Mouse (Mus musculus) hindbrain, embryonic 12.5 days (tissue): Measurements from ENCODE around the gene Cyb5b. TPM values are rescaled to one million over a fixed set of nuclear protein-coding genes. Genes with fewer than 3 reads are reported as not detected.

Source experiments
- ATAC-seq: fragments of 200-750 bp; cut with Nextera tagmentation; 2 replicates; pipeline ENCODE4 v1.8.0; 2017; ENCODE audit warnings: moderate TSS enrichment; ENCODE audit not compliant: low FRiP score
- H3K27ac ChIP-seq: fragments of 300-500 bp; sonication (generic); 2 replicates; pipeline ENCODE4 v1.5.1; 2016; ENCODE audit warnings: mild to moderate bottlenecking
- H3K27me3 ChIP-seq: fragments of 300-500 bp; sonication (generic); 2 replicates; pipeline ENCODE4 v1.6.1; 2016; ENCODE audit warnings: mild to moderate bottlenecking
- H3K36me3 ChIP-seq: fragments of 300-500 bp; sonication (generic); 2 replicates; pipeline ENCODE4 v1.6.1; 2016; ENCODE audit warnings: mild to moderate bottlenecking
- H3K4me1 ChIP-seq: fragments of 300-500 bp; sonication (generic); 2 replicates; pipeline ENCODE4 v1.6.1; 2016
- H3K4me2 ChIP-seq: fragments of 300-500 bp; sonication (generic); replicated peaks from 2 replicates; pipeline ENCODE4 v1.6.1; 2016; ENCODE audit warnings: mild to moderate bottlenecking
- H3K4me3 ChIP-seq: fragments of 300-500 bp; sonication (generic); 2 replicates; pipeline ENCODE4 v1.5.1; 2016; ENCODE audit warnings: mild to moderate bottlenecking
- H3K9ac ChIP-seq: fragments of 300-500 bp; sonication (generic); 2 replicates; pipeline ENCODE4 v1.6.1; 2016; ENCODE audit warnings: mild to moderate bottlenecking, moderate library complexity
- H3K9me3 ChIP-seq: fragments of 300-500 bp; sonication (generic); replicated peaks from 2 replicates; pipeline ENCODE4 v1.6.1; 2016; ENCODE audit warnings: mild to moderate bottlenecking
- WGBS: fragments of 180-500 bp; shearing (Covaris S2); methylation state at CpG from one replicate; pipeline ENCODE4 v1.1.7; 2016; 5-methylcytosine and 5-hydroxymethylcytosine counted together
- polyA plus RNA-seq: library from polyadenylated mRNA; unstranded; fragments of >200 nt; fragmentation: Nextera tagmentation; extraction: Ambion mirVana; gene quantifications from 2 replicates; pipeline ENCODE4 v1.2.1, GENCODE M21; 2016

The Cyb5b gene
- polyA plus RNA-seq, 1 experiment from 2014 or later, result 130 TPM

DNA sequence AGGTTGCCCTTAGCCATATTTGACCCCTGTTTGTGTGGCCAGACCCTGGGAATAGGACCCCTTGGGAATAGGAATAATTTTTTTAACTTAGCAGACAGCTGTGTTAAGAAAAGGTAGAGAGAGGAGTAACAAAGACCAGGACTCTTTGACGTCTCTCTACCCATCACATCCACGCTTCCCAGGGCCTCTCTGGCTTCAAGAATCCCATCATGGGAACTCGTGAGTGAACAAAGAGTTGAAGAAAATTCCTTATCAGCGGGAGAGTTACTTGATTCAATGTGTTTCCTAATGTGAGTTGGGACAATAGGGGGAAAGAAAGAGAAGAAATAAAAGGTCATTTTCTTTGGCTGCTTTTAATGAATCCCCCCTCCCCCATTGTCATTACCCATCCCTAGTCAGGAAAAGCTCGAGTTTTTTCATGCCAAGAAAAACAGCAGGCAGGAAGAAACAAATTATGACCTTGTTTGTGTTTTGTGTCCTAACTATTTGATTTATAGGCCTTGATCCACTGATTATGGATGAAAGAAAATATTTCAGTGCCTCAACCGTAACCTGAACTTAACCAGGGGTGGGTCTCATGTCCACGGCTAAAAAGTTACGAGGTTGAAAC is 14.3 kb upstream of the Cyb5b start:
- Histone ChIP-seq H3K9me3 (no peaks in the 10 kb centered on the region), H3K4me1 (0 out of 2 replicates have a peak, but pooled peaks cover 12% of the 10 kb centered on the region), H3K27ac (no peak overlapping the region), H3K36me3 (no peaks in the 10 kb centered on the region), H3K4me3 (no peak overlapping the region), H3K9ac (no peak overlapping the region), H3K27me3 (no peaks in the 10 kb centered on the region), H3K4me2 (no peak overlapping the region)
- 27% methylated on average over 8 of the region's 8 CpGs for WGBS
- ATAC-seq, result no peak

DNA sequence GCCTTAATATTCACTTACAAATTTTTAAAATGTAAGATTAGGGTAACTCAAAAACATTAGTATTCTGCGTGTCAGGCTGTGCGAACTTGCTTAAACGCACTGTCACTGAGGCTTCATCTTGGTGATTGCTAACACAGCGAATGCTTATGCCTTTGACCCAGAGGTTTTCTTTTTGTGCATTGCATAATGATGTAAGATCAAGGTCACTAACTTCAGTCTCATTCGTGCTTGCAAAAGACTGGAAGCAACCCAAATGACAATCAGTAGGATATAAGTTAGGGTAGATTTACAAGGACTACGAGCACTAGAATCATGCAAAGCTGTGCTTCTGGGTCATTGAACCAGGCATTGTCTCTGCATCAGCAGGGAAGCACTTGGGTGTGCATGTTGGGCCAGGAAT is 12.8 kb upstream of the Cyb5b start:
- no peak for ATAC-seq
- Histone ChIP-seq H3K4me2 (no peak overlapping the region), H3K27me3 (no peaks in the 10 kb centered on the region), H3K4me3 (no peak overlapping the region), H3K36me3 (no peaks in the 10 kb centered on the region), H3K9me3 (no peaks in the 10 kb centered on the region), H3K9ac (no peak overlapping the region), H3K27ac (no peak overlapping the region), H3K4me1 (0 out of 2 replicates have a peak, but pooled peaks cover 12% of the 10 kb centered on the region)
- 86% methylated on average over 6 of the region's 6 CpGs for WGBS

DNA sequence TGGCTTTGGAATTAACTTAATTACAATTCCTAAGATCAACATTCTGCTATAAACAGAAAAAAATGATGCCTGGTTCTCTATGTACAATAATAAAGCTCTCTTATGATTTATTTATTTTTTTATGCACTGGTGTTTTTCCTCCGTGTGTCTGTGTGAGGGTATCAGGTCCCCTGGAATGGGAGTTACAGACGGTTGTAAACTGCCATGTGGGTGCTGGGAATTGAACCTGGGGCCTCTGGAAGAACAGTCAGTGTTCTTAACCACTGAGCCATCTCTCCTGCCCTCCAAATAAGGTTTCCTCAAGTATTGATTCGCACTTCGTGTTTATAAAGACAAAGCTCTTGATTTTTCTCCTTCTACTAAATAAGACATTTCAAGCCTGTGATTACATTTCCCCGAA is 12.1 kb upstream of the Cyb5b start:
- H3K9ac ChIP-seq, result no peak overlapping the region
- no peak overlapping the region for H3K4me2 ChIP-seq
- whole genome bisulfite sequencing, result 92% methylated on average over 5 of the region's 5 CpGs
- no peak overlapping the region for H3K27ac ChIP-seq
- no peaks in the 10 kb centered on the region for H3K36me3 ChIP-seq
- H3K9me3 ChIP-seq, result no peaks in the 10 kb centered on the region
- ATAC-seq, result no peak
- no peak overlapping the region for H3K4me3 ChIP-seq
- H3K27me3 ChIP-seq, result no peaks in the 10 kb centered on the region
- 0 out of 2 replicates have a peak, but pooled peaks cover 12% of the 10 kb centered on the region for H3K4me1 ChIP-seq

DNA sequence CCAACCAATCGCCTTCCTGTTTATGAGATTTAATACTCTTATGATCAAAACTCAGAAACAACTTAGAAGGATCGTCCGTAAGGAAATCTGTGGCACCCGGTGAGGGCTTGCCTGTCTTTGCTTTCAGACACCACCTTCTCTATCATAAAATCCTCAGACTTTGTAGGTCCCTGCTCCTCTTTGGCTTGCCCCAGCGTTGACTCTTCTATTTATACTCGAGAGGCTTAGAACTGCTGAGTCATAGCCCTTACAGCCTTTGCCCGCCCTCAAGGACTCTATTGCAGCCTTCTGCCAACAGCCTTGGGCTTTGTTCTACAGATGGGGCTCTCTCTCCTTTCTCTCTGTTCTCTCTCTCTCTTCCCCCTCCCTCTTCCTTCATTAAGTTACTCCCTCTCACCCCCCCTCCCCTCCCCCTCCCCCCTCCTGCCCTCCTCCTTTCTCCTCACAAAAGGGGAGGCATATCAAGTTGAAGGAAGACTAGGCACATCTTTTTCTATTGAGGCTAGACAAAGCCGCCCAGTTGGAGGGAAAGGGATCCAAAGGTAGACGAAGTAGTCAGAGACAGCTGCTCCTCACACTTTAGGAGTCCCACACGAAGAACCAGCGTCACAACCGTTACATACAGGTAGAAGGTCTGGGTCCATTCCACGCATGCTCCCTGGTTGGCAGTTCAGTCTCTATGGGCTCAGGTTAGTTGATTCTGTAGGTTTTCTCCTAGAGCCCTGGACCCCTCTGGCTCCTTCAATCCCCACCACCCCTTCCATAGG is 10.6 kb upstream of the Cyb5b start:
- 43% methylated on average over 13 of the region's 13 CpGs for WGBS
- H3K4me3 ChIP-seq, result no peak overlapping the region
- ATAC-seq, result no peak
- 0 out of 2 replicates have a peak, but pooled peaks cover 12% of the 10 kb centered on the region for H3K4me1 ChIP-seq
- H3K9me3 ChIP-seq, result no peaks in the 10 kb centered on the region
- H3K36me3 ChIP-seq, result no peaks in the 10 kb centered on the region
- H3K27me3 ChIP-seq, result no peaks in the 10 kb centered on the region
- H3K4me2 ChIP-seq, result no peak overlapping the region
- H3K9ac ChIP-seq, result no peak overlapping the region
- no peak overlapping the region for H3K27ac ChIP-seq

DNA sequence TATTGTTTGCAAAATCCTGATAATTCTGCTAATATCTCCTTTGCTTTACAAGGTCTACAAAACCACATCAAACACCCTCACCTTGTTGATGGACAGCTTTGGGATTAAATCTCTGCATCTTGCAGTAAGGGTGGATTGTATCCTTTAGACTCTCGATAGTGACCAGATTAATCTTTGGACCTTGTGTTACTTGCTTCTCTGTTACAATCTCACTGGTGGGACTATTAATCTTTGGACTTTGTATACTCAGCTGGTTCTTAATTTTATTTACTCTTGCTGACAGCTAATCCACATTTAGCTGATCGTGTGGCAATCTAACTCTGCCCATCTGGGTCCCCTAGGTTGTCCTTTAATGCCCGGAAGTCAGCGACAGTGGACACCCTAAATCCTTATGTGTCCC is 7.9 kb upstream of the Cyb5b start:
- 90% methylated on average over 4 of the region's 4 CpGs for WGBS
- Histone ChIP-seq H3K27ac (no peak overlapping the region), H3K36me3 (no peaks in the 10 kb centered on the region), H3K4me2 (no peak overlapping the region), H3K4me3 (no peak overlapping the region), H3K9me3 (no peaks in the 10 kb centered on the region), H3K9ac (no peak overlapping the region), H3K27me3 (no peaks in the 10 kb centered on the region), H3K4me1 (0 out of 2 replicates have a peak, but pooled peaks cover 8% of the 10 kb centered on the region)
- no peak for ATAC-seq

DNA sequence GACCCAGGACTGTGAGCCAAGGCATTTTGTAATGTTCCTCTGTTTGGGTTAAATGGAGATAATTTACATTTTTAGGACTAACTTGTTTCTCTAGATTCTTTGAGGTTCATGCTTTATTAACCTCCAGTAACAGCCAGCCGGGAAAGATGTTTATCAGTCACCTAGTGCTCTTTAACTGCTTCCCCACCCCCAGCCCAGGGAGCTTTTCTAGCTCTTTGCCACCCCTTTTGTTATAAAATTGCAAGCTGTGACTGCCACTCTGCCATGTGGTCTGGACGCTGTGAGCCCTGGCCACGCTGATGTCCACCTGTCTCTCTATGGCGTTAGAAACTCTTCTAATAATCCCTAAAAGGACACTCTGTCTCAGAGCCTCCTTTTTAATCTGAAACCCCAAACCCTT is 6.9 kb upstream of the Cyb5b start:
- no peaks in the 10 kb centered on the region for H3K9me3 ChIP-seq
- H3K4me2 ChIP-seq, result no peak overlapping the region
- no peak overlapping the region for H3K4me3 ChIP-seq
- H3K4me1 ChIP-seq, result 0 out of 2 replicates have a peak, but pooled peaks cover 8% of the 10 kb centered on the region
- H3K9ac ChIP-seq, result no peak overlapping the region
- WGBS, result 59% methylated on average over 4 of the region's 4 CpGs
- no peaks in the 10 kb centered on the region for H3K36me3 ChIP-seq
- no peak for ATAC-seq
- no peaks in the 10 kb centered on the region for H3K27me3 ChIP-seq
- no peak overlapping the region for H3K27ac ChIP-seq

DNA sequence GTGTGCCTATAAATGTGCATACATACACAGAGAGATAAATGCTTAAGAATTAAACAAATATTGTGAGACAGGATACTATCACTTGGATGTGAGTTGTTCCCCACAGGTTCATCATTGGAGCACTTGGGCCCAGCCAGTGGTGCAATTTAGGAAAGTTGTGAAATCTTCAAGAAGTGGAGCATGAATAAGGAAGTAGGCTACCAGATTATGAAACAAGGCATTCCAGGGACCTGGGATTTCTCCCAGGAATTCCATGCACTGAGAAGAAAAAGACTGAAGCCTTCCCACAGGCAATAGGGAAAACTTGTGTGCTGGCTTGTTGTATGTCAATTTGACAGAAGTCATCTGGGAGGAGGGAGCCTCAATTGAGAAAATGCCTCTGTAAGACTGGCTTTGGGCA is 4.3 kb upstream of the Cyb5b start:
- Histone ChIP-seq H3K4me2 (no peak overlapping the region), H3K36me3 (no peaks in the 10 kb centered on the region), H3K27ac (no peak overlapping the region), H3K9ac (no peak overlapping the region), H3K4me1 (peaks cover 5% of the 10 kb centered on the region), H3K4me3 (no peak overlapping the region), H3K9me3 (no peaks in the 10 kb centered on the region), H3K27me3 (no peaks in the 10 kb centered on the region)
- no peak for ATAC-seq

DNA sequence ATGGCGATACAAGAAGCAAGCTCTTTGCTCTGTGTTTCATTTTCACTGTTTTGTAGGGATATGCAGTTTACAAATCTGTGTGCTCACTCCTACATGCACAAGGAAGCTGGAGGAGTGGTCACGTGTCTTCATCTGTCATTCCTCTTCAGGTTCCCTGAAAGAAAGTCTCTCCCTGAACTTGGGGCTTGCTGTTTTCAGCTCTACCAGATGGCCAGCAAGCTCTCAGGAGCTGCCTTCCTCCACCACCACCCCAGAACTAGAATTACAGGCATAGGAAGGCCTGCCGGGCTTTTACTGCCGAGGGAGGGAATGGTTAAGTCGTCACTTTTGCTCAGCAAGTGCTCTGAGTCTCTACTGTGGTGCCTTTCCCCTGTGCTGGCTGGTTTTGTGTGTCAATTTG is 1.6 kb upstream of the Cyb5b start:
- no peaks in the 10 kb centered on the region for H3K27me3 ChIP-seq
- H3K36me3 ChIP-seq, result peaks cover 10% of the 10 kb centered on the region
- no peak for ATAC-seq

DNA sequence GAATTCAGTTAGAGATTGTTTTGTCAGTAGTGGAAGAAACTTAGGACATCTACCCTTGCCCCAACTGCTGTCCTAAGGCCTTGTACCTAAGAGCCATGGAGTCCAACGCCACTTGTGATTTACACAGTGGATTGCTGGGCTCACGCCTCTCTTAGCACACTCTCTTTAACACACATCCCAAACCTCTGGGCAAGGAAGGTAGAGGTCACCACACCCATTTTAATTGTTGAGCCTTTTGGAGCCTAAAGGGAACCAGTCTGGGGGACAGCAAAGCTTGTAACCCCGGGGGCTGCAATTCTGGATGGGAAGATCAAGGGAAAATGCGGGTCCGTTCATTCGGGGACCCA is 410 bp upstream of the Cyb5b start:
- ATAC-seq, result peak; percentile 53
- H3K27ac ChIP-seq, result peak overlapping the region; percentile 80

More for the DNA sequence above, 1.6 kb upstream of the Cyb5b start:
- Histone ChIP-seq H3K4me2 (no peak overlapping the region), H3K4me3 (no peak overlapping the region), H3K9ac (no peak overlapping the region), H3K4me1 (peaks cover 10% of the 10 kb centered on the region), H3K27ac (no peak overlapping the region), H3K9me3 (no peaks in the 10 kb centered on the region)
- 80% methylated on average over 5 of the region's 5 CpGs for WGBS

DNA sequence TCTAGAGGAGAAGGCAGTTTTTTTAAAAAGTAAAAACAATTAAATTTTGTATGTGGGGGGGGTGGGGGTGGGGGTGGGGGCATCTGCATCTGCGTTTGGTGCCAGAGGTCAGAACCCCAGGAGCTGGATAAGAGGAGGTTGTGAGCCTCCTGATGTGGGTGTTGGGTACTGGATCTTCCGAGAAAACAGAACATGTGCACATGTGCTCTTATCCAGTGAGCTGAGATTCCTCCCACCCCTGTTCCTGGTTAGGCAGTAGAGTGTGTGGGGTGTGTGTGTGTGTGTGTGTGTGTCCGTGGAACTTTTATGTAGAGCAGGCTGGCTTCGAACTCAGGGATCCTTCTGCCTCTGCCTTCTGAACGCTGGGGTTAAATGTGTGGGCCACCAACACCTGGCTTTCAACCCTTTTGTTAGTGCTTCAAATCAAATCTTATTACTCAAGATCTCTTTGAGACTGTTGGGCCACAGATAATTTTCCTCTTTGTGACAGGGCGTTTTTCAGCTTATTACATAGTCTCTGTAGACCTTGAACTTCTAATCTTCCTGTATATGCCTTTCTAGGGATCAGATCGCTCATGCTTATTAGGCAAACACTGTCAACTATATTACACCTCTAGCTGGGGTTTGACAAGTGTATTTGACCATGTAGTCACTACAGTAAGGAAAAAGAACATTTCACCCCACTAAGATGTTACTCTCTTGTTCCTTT is 926 bp downstream of the Cyb5b start:
- no peaks in the 10 kb centered on the region for H3K9me3 ChIP-seq

More for the DNA sequence above, 410 bp upstream of the Cyb5b start:
- H3K36me3 ChIP-seq, result peaks cover 19% of the 10 kb centered on the region
- peak overlapping the region; percentile 66 for H3K4me3 ChIP-seq
- H3K9me3 ChIP-seq, result no peaks in the 10 kb centered on the region
- peak overlapping the region; percentile 71 for H3K4me2 ChIP-seq
- H3K27me3 ChIP-seq, result no peaks in the 10 kb centered on the region
- peak overlapping the region; percentile 71 for H3K9ac ChIP-seq
- H3K4me1 ChIP-seq, result peaks cover 10% of the 10 kb centered on the region
- WGBS, result 22% methylated on average over 6 of the region's 6 CpGs

DNA sequence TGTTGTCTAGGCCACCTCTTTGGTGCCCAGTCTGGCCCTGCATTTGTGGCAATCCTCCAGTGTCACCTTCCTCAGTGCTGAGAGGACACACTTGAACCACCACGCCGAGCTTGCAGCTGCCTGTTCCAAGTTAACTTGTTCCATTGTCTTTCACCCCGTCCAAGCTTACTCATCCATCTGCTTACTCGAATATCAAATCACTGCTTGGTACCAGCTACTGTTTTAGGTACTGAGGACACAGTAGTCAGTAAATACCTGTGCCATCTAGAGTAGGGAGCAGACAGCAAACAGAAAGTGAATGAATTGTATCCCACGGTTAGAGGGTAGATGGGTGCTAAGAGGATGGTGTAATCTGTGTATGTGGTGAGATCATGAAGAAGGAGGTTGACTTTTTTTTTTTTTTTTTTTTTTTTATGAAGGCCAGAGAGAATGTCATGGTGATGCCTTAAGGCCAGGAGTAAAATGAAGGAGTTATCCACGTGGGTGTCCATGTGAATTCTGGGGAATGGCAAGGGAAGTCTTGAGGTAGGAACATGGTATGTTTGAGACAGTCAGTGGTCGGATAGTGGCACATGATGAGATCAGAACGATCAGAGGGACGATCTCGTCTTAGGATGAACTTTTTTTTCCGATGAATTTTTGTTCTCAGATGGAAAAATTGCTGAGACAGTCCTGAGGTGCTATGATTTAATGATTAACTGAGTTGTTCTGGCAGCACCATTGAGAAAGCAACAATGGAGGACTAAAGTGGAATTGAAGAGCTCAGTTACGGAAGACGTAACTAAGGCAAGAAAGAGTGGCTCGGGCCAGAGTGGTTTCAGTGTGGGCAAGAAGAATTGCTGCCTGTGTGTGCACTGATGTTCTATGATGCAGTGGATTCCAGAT is 3.1 kb downstream of the Cyb5b start:
- H3K27me3 ChIP-seq, result no peaks in the 10 kb centered on the region
- WGBS, result 92% methylated on average over 14 of the region's 14 CpGs

More for the DNA sequence above, 926 bp downstream of the Cyb5b start:
- Histone ChIP-seq H3K4me2 (peak overlapping the region; percentile 71), H3K4me3 (peak overlapping the region; percentile 66), H3K4me1 (peaks cover 10% of the 10 kb centered on the region), H3K36me3 (peaks cover 31% of the 10 kb centered on the region), H3K9ac (peak overlapping the region; percentile 71), H3K27me3 (no peaks in the 10 kb centered on the region), H3K27ac (no peak overlapping the region)
- 0 out of 2 replicates have a peak, but pooled peaks have one; percentile 36 for ATAC-seq
- WGBS, result 76% methylated on average over 7 of the region's 7 CpGs

DNA sequence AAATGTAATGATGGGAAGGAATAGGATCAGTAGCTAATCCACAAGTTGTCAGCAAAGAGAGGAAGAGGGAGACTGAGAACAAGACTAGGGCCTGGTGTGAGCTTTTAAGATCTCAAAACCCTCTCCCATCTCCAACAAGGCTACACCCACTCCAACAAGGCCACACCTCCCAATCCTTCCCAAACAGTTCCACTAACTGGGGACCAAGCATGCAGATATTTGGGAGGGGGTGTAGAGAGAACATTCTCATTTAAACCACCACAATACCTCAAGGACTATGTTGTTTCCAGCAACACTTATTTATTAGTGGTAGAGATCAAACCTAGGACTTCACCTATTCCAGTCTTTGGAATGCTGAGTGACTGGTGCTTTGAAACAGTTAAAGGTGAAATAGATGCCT is 6.4 kb downstream of the Cyb5b start:
- no peak overlapping the region for H3K4me2 ChIP-seq
- peaks cover 35% of the 10 kb centered on the region for H3K36me3 ChIP-seq
- no peak overlapping the region for H3K27ac ChIP-seq
- no peak overlapping the region for H3K9ac ChIP-seq
- no peak overlapping the region for H3K4me3 ChIP-seq
- H3K4me1 ChIP-seq, result no peaks in the 10 kb centered on the region
- no peak for ATAC-seq
- H3K9me3 ChIP-seq, result no peaks in the 10 kb centered on the region
- no peaks in the 10 kb centered on the region for H3K27me3 ChIP-seq

More for the DNA sequence above, 3.1 kb downstream of the Cyb5b start:
- H3K9me3 ChIP-seq, result no peaks in the 10 kb centered on the region
- H3K27ac ChIP-seq, result no peak overlapping the region
- H3K4me2 ChIP-seq, result no peak overlapping the region
- no peak overlapping the region for H3K4me3 ChIP-seq
- peaks cover 10% of the 10 kb centered on the region for H3K4me1 ChIP-seq
- no peak overlapping the region for H3K9ac ChIP-seq
- no peak for ATAC-seq
- peaks cover 35% of the 10 kb centered on the region for H3K36me3 ChIP-seq
